Mouse (Mus musculus) fibroblast of lung, adult 2 months (primary cell): ENCODE measurements around the gene Plekhj1.

Experiments used
- DNase-seq: peaks from one replicate; pipeline ENCODE4 v3.0.0-alpha.2; 2011; ENCODE audit warnings: low read depth

The Plekhj1 gene

DNA sequence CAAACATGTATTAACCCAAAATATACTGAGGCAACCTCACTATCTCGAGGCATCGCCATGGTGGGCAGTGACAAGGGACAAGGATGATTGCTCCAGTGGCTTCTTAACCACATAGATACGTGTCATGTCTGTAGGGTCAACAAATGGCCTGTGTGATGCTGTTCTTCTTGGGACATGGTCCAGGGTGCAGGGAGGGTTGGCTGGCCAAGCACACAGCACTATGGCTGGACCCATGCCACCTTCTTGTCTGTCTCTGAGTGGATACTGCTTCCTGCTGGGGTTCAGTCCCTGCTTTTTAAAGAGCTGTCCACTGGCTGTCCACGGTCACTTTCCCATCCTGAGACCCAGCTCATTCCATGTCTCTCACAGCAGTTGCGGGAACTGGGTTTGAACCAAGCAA is 21.3 kb downstream of the Plekhj1 start:
- DNase-seq: no peak

- no peak for DNase-seq
Observed at GRCm38 (mm10) chr10:80776358-80776869, 22.0 kb downstream of the Plekhj1 start.

DNA sequence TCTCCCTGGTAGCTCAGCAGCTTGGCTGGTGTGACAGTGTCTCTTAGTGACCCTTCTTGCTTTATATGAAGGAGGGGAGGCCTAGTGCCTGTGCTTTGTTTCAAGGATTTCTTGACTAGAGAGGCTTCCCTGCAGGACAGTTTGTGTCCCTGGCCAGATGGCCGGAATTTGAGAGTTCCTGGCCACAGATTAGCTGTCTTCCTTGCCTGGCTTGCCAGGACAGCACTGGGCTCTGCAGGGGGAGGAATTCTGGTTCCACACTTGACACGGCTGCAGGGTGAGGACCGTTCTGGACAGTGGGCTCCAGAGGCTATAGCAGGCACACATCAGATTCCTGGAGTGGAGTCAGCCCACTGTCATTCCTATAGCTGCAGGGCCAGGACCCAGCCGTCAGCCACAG is 22.7 kb downstream of the Plekhj1 start:
- DNase-seq: no peak

- DNase-seq: no peak
Observed at GRCm38 (mm10) chr10:80774981-80775380, 23.4 kb downstream of the Plekhj1 start.

DNA sequence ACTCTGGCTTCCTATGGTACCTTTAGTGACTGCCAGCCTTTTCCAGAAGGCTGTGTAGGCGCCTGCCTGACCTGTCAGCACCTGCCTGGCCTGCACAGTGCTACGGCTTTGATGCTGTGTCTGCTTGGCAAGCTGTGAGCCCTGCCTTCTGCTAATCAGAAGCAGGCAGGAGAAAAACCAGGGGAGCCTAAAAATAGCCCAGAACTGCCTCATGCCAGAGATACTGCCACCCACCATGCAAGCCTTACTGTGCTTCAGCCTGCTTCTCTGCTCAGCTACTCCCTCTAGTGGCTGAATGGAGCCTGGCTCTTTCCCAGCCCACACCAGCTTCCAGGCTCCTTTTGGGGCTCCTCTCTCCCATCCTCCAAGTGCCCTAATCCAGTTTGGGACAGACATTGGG is 23.9 kb downstream of the Plekhj1 start:
- DNase-seq: peak; percentile 92

DNA sequence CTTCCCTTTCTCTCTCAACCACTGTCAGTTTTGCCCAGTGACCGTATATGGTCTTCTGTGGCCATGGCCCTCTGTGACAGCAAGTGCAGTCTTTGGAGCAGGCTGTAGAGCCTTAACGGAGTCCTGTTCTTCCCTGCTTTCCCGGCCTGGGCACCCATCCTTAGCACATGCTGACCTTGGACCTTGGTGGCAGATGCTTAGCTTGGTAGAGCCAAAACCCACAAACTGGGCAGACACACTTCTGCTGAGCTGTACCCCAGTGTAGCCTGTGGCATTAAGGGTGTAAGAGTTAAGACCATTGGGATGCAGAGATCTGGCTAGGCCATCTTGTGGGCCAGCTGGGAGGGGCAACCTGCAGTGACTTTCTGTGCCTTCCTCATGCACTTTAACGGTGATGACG is 24.6 kb downstream of the Plekhj1 start:
- DNase-seq: no peak

GRCm38 (mm10) chr10:80768365-80768764 is 30.1 kb downstream of the Plekhj1 start:
- no peak for DNase-seq

- no peak for DNase-seq
Observed at GRCm38 (mm10) chr10:80766161-80766815, 32.1 kb downstream of the Plekhj1 start.

GRCm38 (mm10) chr10:80765746-80766145 is 32.7 kb downstream of the Plekhj1 start:
- no peak for DNase-seq

- DNase-seq: no peak
Observed at GRCm38 (mm10) chr10:80763502-80763901, 34.9 kb downstream of the Plekhj1 start.

DNA sequence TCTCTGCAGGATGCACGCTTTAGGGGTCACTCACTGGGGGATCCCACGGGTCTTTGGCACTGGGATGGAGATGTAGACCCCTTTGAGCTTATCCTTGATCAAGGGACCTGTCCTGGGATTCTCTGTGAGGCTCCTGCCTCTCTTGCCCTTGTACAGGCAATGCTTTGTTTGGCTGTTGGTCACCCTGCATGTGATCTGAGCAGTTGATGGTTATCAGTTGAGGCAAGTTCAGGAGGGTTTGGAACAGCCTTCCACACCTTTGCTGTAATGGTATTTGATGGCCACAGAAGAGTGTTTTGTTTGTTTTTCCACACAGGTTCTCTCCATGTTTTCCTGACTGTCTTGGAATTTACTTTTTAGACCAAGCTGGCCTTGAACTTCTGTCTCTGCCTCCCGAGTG is 36.6 kb downstream of the Plekhj1 start:
- no peak for DNase-seq

DNA sequence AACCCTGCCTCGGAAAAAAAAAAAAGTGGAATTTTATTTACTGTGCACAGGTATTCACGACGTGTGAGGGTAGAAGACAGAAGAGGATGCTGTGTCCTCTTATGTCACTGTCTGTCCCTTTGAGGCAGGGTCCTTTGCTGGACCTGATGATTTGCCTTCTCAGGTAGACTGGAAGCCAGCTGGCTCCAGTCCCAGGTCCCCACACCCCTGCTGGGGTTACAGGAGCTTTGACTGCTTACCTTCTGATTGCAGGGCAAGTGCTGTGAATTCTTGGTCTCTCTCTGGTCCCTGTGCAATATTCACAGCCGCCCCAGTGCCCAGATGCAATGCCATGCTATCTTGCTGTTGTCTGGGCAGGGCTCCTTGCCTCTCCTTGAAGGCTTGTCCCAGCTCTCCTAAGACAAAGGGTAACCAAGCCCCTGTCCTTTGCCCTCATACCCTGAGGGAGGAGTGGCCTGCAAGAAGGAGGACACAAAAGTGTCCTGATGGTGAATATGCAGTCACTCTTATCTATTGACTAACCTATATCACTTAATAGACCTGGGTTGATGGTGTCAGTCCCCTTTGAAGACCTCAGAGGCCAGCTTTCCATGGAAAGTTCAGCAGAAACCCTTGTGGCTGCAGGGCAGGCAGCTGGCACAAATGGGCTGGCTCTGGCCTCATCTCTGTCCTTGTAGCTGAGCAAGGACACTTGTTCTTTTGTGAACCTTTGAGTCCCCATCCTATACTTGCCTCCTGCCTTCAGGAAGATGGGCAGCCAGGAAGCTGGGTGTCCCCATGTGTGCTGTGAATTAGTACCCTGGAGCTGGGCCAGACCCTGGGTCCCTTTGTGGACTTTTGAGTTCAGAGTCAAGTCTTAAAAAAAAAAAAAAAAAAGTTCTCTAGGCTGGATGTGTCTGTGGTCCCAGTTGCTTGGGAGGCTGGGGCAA is 37.6 kb downstream of the Plekhj1 start:
- DNase-seq: no peak

DNA sequence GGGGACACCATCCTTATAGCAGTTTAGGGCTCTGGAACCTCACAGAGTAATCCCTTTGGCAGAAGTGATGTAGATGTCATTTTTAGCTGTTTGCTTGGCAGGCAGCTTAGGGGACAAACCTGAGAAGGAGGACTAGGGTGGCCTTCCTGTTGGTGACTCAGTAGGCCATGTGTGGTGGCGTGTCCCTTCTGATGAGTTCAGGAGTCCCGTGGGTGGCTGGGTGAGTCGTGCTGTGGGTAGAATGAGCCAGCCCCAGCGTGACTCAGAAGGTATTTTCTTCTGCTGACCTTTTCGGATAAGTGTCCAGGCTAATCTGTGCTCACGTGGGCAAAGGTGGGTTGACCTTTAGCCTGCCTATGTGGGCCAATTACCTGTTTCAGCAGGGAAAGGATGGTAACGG is 39.8 kb downstream of the Plekhj1 start:
- no peak for DNase-seq

DNA sequence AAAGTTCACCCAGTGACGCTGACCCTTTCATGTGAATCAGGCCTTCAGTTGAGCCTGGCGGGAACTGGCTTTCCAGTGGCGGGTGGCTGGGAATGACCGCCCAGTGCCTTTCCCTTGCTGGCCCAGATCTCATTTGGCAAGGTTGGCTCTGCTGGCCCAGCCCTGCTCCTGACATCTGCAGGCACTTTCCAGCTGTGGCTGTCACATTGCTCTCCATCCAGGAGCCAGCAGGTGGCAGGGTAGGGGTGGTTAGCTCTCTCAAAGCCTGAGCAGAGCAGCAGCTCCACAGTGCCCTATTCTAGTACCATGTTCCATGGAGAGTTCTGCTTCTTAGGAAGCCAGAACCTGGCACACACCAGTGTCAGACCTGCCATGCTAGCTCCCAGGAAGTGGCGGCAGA is 40.7 kb downstream of the Plekhj1 start:
- peak; percentile 85 for DNase-seq

DNA sequence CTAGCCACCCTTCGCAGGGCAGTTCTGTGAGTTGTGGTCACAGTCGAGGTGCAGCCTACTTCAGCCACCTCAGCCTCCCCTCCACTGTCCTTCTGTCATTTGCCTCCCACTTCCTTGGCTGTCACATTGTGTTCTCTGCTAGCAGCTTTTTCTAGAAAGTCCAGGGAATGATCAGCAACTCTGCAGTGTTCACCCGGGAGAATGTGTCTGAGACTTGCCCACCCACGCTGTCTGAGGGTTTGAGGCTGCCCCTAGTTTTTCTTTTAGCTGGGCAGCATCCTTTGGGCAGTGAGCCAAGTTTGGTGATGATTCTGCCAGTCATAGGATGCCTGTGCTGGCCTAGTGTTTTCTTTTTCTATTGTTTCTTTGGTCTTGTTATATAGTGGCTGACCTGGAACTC is 41.5 kb downstream of the Plekhj1 start:
- DNase-seq: no peak

GRCm38 (mm10) chr10:80756509-80756908 is 41.9 kb downstream of the Plekhj1 start:
- DNase-seq: no peak

DNA sequence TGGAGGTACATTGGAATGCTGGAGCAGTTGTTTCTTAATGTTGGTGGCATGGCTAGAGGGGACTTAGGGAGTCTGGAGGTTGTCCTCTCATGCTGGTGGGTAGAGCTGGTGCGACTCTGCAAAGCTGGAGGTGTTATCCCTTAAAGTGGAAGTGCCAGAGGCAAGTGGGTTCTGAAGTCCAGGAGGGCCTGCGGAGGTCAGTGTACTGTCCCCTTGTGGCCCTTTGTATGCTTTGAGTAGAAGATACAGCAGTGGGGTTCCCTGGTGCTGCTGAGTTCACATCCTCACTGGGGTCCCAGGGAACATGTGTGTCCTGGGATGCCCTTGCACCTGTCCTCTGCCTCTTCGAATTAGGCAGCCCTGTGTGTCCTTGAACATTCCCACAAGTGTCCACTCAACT is 42.3 kb downstream of the Plekhj1 start:
- no peak for DNase-seq

GRCm38 (mm10) chr10:80755291-80756015 is 43.0 kb downstream of the Plekhj1 start:
- no peak for DNase-seq

- DNase-seq: peak; percentile 84
Observed at GRCm38 (mm10) chr10:80754594-80755290, 43.7 kb downstream of the Plekhj1 start, which contains the start of gene Dot1l. Dot1l (plus strand) TSS chr10:80755206.

- DNase-seq: peak; percentile 68
Observed at GRCm38 (mm10) chr10:80752079-80752625, 46.3 kb downstream of the Plekhj1 start.

GRCm38 (mm10) chr10:80751188-80751832 is 47.1 kb downstream of the Plekhj1 start:
- peak; percentile 93 for DNase-seq
